Mouse (Mus musculus): ENCODE measurements around the gene Hoxb3. TPM values are rescaled to one million over a fixed set of nuclear protein-coding genes. Genes with fewer than 3 reads are reported as not detected.

The Hoxb3 gene
- 1.4 TPM for polyA plus RNA-seq (2014; fragmentation: Illumina TruSeq; extraction: RNeasy Lipid Tissue Mini Kit (QIAGEN cat#74804); ENCODE audit: low read depth, low replicate concordance)

DNA sequence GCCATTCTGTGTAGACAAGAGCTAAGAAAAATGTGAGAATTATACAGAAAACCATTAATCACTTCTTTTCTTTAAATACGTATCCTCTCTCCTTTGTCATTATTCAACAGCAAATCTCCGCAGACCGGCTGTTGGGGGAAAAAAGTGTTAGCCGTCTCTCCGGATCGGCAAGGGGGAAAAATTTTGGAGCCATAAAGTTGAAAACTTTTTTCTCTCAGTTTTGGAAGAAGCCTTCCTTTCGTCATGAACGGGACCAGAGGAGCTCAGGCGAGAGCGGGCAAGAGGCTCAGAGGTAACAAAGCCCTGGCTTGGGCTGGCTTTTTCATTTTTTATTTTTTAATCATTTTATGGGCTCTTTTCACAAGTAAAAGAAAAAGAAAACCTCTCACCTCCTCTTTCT lies at the start of gene Hoxb3:
TSS of gene Hoxb3 (plus strand) at position 173 of the 400 bp plus-strand sequence.

GRCm38 (mm10) chr11:96281855-96282570 lies 41.1 kb upstream of the Hoxb3 start, which contains the start of gene Hoxb8:
Gene Hoxb8, plus strand, starts transcription at chr11:96281905.

DNA sequence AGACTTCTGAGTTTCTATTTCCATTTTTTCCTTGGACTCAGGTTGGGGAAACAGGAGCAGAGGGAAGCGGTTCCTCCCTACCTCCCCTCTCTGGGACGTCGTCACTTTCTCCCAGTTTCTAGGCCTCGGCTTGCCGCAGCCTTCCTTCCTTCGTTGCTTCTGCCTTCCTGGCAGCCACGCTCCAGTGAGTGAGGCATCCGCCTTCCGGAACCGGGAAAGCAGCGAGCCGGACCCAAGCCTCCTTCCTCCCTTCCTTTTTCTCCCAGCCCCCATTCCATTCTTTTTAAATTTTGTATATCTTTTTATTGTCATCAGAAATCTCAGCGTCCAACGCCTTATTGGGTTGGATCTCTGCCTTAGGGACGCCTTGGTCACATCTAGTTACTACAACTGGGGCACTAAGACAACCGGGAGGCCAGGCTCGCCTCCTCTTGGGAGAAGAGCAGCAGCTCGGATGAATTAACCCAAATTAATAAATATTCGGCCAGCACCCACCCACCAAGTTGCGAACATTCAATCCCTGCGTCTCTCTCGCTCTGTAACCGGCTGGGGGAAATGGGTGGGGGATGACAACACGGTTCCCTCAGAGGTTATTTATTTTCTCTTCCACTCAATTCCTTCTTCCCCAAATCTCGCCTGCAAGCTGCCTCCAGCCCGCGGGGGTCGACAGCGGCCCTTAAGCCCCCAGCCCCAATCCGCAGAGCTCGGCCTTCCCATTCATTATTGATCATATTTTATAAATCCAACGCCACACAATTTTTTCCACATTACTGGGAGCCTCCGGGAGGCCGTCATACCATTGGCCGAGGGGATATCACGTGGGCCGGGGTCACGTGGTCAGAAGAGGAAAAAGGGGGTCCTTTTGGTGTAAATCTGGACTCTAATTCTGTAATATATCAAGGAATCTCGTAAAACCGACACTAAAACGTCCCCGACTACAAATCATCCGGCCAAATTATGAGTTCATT lies 37.1 kb upstream of the Hoxb3 start, which contains the start of gene Hoxb7:
TSS of gene Hoxb7 (plus strand) at position 853 of the 968 bp plus-strand sequence.

GRCm38 (mm10) chr11:96291681-96292564 lies 31.2 kb upstream of the Hoxb3 start, which contains the start of gene Hoxb6:
Gene Hoxb6, plus strand, starts transcription at chr11:96292476.

GRCm38 (mm10) chr11:96303151-96304099 lies 19.7 kb upstream of the Hoxb3 start, which contains the start of gene Hoxb5:
Gene Hoxb5, plus strand, starts transcription at chr11:96303336.

GRCm38 (mm10) chr11:96317608-96318367 lies 5.3 kb upstream of the Hoxb3 start, which contains the start of gene Hoxb4:
Gene Hoxb4, plus strand, starts transcription at chr11:96318267.

DNA sequence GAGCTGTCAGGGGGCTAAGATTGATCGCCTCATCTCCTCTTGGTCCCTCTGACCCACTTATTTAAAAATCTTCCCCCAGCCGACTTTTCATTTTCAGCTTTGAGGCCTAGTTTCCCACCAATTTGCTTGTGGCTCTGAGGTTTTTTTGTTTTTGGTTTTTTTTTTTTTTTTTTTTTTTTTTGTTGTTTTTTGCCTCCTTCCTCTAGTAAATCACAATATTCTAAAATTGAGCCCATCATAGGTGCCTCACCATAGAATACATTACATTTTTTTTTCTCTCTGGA lies 27.2 kb downstream of the Hoxb3 start, which contains the start of gene Hoxb2:
TSS of gene Hoxb2 (plus strand) at position 185 of the 284 bp plus-strand sequence.

DNA sequence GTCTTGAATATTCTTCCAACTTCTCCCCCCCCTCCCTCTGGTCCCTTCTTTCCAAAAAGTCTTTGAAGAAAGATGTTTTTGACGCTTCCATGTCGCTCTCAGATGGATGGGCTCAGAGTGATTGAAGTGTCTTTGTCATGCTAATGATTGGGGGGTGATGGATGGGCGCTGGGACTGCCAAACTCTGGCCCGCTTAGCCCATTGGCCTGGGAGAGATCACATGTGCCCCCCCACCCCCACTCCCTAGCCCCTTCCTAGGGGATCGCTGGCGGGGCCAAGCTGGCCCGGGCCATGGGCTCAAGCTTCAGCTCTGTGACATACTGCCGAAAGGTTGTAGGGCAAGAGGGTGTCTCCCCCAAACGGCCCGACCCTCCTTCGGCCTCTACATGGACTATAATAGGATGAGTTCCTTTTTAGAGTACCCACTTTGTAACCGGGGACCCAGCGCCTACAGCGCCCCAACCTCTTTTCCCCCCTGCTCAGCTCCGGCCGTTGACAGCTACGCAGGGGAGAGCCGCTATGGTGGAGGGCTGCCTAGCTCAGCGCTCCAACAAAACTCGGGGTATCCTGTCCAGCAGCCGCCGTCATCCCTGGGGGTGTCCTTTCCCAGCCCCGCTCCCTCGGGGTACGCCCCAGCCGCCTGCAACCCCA lies 42.4 kb downstream of the Hoxb3 start, which contains the start of gene Hoxb1:
TSS of gene Hoxb1 (plus strand) at position 312 of the 651 bp plus-strand sequence.

Other genes with a start within 250 kb of the Hoxb3 start
- 2.9 TPM for gene Atp5g1, start 247.7 kb upstream of the Hoxb3 start, polyA plus RNA-seq (2014; fragmentation: Illumina TruSeq; extraction: RNeasy Lipid Tissue Mini Kit (QIAGEN cat#74804); ENCODE audit: low read depth, low replicate concordance)
- 0.17 TPM for gene Calcoco2, start 211.4 kb upstream of the Hoxb3 start, polyA plus RNA-seq (2014; fragmentation: Illumina TruSeq; extraction: RNeasy Lipid Tissue Mini Kit (QIAGEN cat#74804); ENCODE audit: low read depth, low replicate concordance)
- gene Ttll6, start 189.5 kb upstream of the Hoxb3 start, polyA plus RNA-seq (2014; fragmentation: Illumina TruSeq; extraction: RNeasy Lipid Tissue Mini Kit (QIAGEN cat#74804); ENCODE audit: low read depth, low replicate concordance): 51.3 TPM
- gene Hoxb13, start 129.0 kb upstream of the Hoxb3 start, polyA plus RNA-seq (2014; fragmentation: Illumina TruSeq; extraction: RNeasy Lipid Tissue Mini Kit (QIAGEN cat#74804); ENCODE audit: low read depth, low replicate concordance): not detected
- 0.43 TPM for gene Hoxb9, start 51.9 kb upstream of the Hoxb3 start, polyA plus RNA-seq (2014; fragmentation: Illumina TruSeq; extraction: RNeasy Lipid Tissue Mini Kit (QIAGEN cat#74804); ENCODE audit: low read depth, low replicate concordance)
- gene Hoxb8, start 41.4 kb upstream of the Hoxb3 start, polyA plus RNA-seq (2014; fragmentation: Illumina TruSeq; extraction: RNeasy Lipid Tissue Mini Kit (QIAGEN cat#74804); ENCODE audit: low read depth, low replicate concordance): 0.07 TPM
- not detected for gene Hoxb7, start 36.7 kb upstream of the Hoxb3 start, polyA plus RNA-seq (2014; fragmentation: Illumina TruSeq; extraction: RNeasy Lipid Tissue Mini Kit (QIAGEN cat#74804); ENCODE audit: low read depth, low replicate concordance)
- gene Hoxb6, start 30.9 kb upstream of the Hoxb3 start, polyA plus RNA-seq (2014; fragmentation: Illumina TruSeq; extraction: RNeasy Lipid Tissue Mini Kit (QIAGEN cat#74804); ENCODE audit: low read depth, low replicate concordance): not detected
- gene Hoxb5, start 20.0 kb upstream of the Hoxb3 start, polyA plus RNA-seq (2014; fragmentation: Illumina TruSeq; extraction: RNeasy Lipid Tissue Mini Kit (QIAGEN cat#74804); ENCODE audit: low read depth, low replicate concordance): not detected
- gene Hoxb4, start 5.1 kb upstream of the Hoxb3 start, polyA plus RNA-seq (2014; fragmentation: Illumina TruSeq; extraction: RNeasy Lipid Tissue Mini Kit (QIAGEN cat#74804); ENCODE audit: low read depth, low replicate concordance): 0.15 TPM
- 0.32 TPM for gene Hoxb2, start 27.2 kb downstream of the Hoxb3 start, polyA plus RNA-seq (2014; fragmentation: Illumina TruSeq; extraction: RNeasy Lipid Tissue Mini Kit (QIAGEN cat#74804); ENCODE audit: low read depth, low replicate concordance)
- gene Hoxb1, start 42.4 kb downstream of the Hoxb3 start, polyA plus RNA-seq (2014; fragmentation: Illumina TruSeq; extraction: RNeasy Lipid Tissue Mini Kit (QIAGEN cat#74804); ENCODE audit: low read depth, low replicate concordance): not detected
- gene Skap1, start 141.3 kb downstream of the Hoxb3 start, polyA plus RNA-seq (2014; fragmentation: Illumina TruSeq; extraction: RNeasy Lipid Tissue Mini Kit (QIAGEN cat#74804); ENCODE audit: low read depth, low replicate concordance): 2.2 TPM